Mouse (Mus musculus): ENCODE data around the gene Rpain.

The Rpain gene

GRCm38 (mm10) chr11:70969821-70970559, at the start of gene Rpain, which contains the start of gene Nup88:
Gene Rpain, plus strand, starts transcription at chr11:70970213.
Gene Nup88, minus strand, starts transcription at chr11:70969973.
- DNase-seq (ENCODE audit: low read depth, low spot score) = peak; percentile 98

GRCm38 (mm10) chr11:70931461-70931860, 38.6 kb upstream of the Rpain start:
- DNase-seq (ENCODE audit: low read depth, low spot score) = peak; percentile 14

GRCm38 (mm10) chr11:70935316-70935715, 34.7 kb upstream of the Rpain start:
- DNase-seq (ENCODE audit: low read depth, low spot score) = no peak

- no peak for DNase-seq (ENCODE audit: low read depth, low spot score)
Measured at GRCm38 (mm10) chr11:70942596-70942995, 27.4 kb upstream of the Rpain start.

DNA sequence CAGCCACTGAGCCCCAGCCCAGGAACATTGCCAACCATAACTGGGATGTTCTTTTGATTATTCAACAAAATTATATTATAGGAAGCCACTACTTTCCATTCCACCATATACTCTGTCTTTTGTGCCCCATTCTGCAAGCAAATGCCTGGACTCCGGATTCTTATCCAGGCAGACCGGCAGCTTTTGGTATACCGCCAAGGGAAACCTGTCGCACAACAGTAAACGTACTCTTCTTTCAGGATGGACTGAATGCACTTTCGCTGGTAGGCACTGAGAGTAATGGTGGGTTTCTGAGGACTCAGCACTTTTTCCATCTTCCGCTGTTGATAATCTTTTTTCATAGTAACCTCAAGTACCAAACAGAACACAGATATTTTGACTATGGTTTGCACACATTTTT, 26.4 kb upstream of the Rpain start:
- no peak for DNase-seq (ENCODE audit: low read depth, low spot score)

DNA sequence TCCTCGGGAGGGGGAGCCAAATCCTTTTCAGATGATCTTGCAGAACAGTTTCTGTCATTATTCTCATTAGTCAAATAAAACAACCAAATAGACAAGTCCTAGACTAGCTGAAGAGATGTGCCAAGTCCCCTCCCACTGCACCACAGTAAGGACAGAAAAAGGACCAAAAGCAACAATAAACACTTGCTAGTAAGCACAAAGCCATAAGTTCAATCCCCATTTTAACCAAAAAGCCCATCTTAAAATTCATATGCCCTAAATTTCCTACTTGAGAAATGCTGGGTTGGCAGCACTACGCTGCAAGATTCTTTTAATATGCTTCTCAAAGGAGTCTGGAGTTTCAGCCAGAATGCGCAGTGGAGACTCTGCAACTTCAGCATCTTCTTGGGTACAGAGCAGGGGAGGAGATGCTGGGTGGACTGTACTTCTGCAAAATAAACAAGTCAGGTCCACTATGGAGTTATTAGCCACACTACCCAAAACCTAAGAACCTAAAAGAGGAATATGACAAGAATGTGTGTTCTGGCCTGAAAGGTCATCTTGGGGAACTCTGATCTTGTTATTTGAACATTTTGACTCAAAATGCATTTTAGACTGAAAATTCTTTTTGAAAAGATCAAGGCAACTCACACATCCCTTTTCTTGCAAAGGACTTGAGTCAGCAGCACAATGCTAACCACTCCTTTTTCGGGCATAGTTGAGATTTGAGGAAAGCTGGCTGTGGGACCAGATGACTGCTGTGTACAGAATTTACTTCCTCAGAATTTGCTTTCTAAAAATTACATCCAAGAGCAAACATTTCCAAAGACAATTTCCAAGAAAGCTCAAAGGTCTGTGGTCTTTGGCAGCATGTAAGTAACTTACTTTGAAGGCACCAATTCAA, 24.8 kb upstream of the Rpain start:
- no peak for DNase-seq (ENCODE audit: low read depth, low spot score)

GRCm38 (mm10) chr11:70954711-70955110, 15.3 kb upstream of the Rpain start:
- no peak for DNase-seq (ENCODE audit: low read depth, low spot score)

GRCm38 (mm10) chr11:70960786-70961554, 9.0 kb upstream of the Rpain start:
- no peak for DNase-seq (ENCODE audit: low read depth, low spot score)

GRCm38 (mm10) chr11:70964222-70964907, 5.6 kb upstream of the Rpain start:
- peak; percentile 33 for DNase-seq (ENCODE audit: low read depth, low spot score)

GRCm38 (mm10) chr11:70969271-70969794, 680 bp upstream of the Rpain start:
- peak; percentile 52 for DNase-seq (ENCODE audit: low read depth, low spot score)

DNA sequence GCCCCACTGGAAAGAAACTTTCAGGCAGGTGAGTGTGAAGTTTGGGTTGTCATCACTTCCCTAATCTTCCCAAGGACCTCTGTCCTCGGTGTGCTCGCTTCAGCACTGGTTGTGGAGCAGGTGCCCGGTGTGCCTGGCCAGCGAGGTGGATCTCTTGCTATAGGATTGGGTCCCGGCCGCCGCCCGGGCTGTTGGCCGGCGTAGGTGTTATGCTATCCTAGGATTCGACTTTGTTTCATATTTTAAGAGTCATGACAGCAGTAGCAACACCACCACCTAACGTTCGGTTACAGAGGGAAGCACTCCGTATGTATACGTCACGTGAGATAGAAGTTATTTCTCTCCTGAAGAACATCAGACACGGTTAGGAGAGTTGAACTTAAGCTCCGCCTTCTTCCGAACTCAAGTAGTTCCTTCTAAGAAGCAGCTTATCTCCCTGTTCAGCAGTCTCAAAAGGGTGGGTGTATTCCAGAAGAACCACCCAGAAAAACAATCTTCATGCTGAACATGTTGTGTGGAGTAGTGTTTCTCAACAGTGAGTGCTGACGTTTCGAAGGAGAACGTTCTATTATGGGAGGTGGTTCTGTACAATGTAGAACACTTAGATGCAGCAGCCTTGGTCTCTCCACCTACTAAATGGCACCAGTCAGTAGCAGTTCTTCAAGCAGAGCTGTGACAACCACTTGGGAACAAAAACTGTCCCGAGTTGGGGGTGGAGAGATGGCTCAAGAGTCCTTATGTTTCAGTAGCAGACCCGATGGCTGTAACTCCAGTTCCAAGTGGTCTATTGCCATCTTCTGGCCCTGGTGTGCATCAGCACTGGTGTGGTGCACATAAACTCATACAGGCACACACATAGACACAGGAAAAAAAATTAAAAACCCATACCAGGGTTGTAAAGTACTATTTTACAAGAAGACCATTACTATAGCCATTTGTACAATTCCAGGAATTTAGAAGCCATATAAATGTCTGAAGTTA, 837 bp downstream of the Rpain start:
- peak; percentile 39 for DNase-seq (ENCODE audit: low read depth, low spot score)

DNA sequence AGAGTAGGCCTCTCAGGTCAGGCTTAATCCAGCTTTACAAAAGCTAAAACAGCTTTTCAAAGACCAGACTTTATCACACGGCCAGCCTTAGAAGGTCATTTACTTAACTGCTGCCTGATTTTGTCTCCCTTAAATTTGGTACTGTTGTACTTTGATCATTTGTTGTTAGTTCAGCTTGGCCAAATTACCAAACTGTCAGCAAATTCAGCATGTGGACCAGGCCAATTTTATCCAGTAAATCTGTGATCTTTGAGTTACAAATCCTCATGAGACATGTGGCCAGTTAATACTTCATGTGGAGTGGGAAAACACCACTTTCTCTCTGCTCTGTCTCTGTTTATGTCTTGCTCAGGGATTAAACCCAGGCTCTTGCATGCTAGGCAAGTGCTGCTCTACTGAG, 2.6 kb downstream of the Rpain start:
- no peak for DNase-seq (ENCODE audit: low read depth, low spot score)

GRCm38 (mm10) chr11:70973947-70974346, 3.9 kb downstream of the Rpain start:
- peak; percentile 53 for DNase-seq (ENCODE audit: low read depth, low spot score)

DNA sequence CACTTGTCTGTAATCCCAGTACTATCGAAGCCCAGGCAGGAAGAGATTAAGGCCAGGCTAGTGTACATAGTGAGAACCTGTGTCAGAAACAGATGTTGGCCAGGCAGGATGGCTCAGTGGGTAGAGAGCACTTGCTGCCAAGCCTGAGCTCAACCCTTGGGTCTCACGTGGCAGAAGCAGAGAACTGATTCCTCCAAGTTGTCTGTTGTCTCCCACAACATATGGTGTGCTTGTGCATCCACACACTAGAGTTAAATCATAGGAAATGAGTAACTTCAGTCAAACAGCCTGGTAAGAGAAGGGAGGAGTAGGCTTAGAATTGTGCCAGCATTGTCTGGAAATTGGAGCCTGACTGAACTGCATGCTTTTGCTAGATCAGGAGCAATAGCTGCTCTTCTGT, 5.2 kb downstream of the Rpain start:
- DNase-seq (ENCODE audit: low read depth, low spot score) = no peak

GRCm38 (mm10) chr11:70977293-70977692, 7.3 kb downstream of the Rpain start:
- DNase-seq (ENCODE audit: low read depth, low spot score) = no peak

GRCm38 (mm10) chr11:70980232-70980631, 10.2 kb downstream of the Rpain start:
- no peak for DNase-seq (ENCODE audit: low read depth, low spot score)

DNA sequence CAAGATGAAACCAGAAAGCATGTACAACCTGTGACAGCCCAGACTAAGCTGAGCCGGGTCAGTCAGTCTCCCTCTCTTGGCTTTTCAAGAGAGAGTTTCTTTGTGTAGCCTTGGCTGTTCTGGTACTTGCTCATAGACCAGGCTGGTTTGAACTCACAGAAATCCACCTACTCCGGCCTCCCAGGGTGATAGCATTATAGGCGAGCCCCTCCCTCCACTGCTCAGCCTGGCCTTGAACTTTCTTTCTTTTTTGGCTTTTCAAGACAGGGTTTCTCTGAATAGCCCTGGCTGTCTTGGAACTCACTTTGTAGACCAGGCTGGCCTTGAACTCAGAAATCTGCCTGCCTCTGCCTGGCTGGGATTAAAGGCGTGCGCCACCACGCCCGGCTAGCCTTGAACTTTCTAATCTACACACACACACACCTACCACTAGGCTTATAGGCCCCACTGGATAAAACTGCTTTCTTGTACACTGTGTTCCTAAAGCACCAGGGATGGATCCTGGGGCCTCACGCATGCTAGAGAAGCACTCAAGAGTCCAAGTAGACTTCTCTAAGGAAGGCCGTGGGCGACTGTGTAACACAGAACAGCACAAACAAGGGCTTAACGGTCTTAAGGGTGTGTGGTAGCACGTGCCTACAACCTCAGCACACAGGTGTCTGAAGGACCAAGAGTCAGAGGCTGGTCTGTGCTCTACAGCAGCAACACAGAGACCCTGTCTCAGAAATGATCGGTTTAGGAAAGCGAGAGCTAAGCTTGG, 10.9 kb downstream of the Rpain start:
- no peak for DNase-seq (ENCODE audit: low read depth, low spot score)

- DNase-seq (ENCODE audit: low read depth, low spot score) = peak; percentile 13
Measured at GRCm38 (mm10) chr11:70982030-70982429, 12.0 kb downstream of the Rpain start.
